Mouse (Mus musculus): Measurements from ENCODE around the gene Olfr557. TPM values are rescaled to one million over a fixed set of nuclear protein-coding genes. Genes with fewer than 3 reads are reported as not detected.

Gene Olfr557
- not detected in 2 replicates for polyA plus RNA-seq (2012; rRNA removed)

DNA sequence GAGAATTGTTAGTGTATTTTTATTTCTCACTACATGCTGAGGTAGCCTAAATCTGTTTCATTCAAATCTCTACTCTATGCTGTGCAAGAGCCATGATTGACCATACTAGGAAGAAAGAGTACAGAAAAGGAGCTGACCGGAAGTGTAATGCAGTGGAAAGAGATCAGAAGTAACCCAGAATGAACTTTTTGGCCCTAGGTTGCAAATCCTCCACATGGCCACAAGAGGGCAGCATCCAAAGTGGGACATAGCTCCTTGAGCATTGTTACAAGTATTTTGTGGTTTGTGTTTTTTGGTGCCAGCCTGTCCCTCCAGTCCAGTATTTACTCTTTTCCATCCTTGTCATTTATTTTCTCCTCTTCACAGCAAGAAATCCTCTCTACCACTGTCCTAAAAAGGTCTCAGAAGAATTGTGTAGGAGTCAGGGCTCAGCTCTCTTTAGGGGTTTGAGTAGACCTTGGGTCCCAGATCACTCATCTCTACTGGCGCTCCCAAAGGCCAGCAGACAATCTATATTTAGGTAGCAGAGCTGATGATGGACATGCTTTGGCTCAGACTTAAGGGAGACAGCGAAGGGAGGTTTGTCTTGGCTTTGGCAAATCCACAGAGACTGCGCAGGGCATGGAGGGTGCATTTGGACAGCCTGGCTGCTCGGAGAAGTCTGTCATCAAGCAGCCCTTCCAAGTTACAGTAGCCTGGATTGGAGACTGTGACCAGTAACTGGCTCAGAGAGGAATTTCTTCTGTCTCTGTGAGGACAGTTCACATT is at the start of gene Olfr557:
TSS of gene Olfr557 (plus strand) at position 553 of the 768 bp plus-strand sequence.
- peak; percentile 48 for DNase-seq (ENCODE audit: low read depth)
- TF ChIP-seq POLR2A (IDR thresholded peaks at IDR 0.05; ENCODE audit: borderline replicate concordance, extremely low read depth, insufficient read depth, insufficient read length, poor library complexity, severe bottlenecking) (no peak), CTCF (IDR thresholded peaks at IDR 0.05; ENCODE audit: borderline replicate concordance, extremely low read depth, insufficient read depth, insufficient read length) (peak; percentile 82; the same call in 1 of the 2 replicates)

DNA sequence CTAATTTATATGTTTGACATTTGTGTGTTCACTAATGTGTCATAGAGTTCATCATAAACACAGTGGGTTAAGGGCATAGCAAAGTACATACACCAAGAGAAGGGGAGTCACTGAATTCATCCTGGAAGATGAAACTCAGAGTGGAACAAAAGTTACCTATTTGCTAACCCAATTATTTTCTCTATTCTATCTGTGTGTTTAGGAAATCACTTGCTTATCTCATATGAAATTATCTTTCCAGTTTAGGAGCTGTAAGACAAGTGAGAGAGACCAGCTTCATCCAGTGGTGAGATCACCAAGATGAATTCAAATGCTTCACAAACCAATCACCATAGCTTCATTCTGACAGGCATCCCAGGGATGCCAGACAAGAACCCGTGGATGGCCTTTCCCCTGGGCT is 37.2 kb upstream of the Olfr557 start, which contains the start of gene Olfr555:
TSS of gene Olfr555 (plus strand) at position 301 of the 400 bp plus-strand sequence.
- no peak for TF ChIP-seq CTCF (IDR thresholded peaks at IDR 0.05; ENCODE audit: borderline replicate concordance, extremely low read depth, insufficient read depth, insufficient read length)
- no peak for TF ChIP-seq POLR2A (IDR thresholded peaks at IDR 0.05; ENCODE audit: borderline replicate concordance, extremely low read depth, insufficient read depth, insufficient read length, poor library complexity, severe bottlenecking)

GRCm38 (mm10) chr7:102664599-102664998 is 31.1 kb upstream of the Olfr557 start, which contains the start of gene Olfr556:
Gene Olfr556 (plus strand): TSS chr7:102664899.
- no peak for TF ChIP-seq CTCF (IDR thresholded peaks at IDR 0.05; ENCODE audit: borderline replicate concordance, extremely low read depth, insufficient read depth, insufficient read length)
- TF ChIP-seq POLR2A (IDR thresholded peaks at IDR 0.05; ENCODE audit: borderline replicate concordance, extremely low read depth, insufficient read depth, insufficient read length, poor library complexity, severe bottlenecking): no peak

More for the DNA sequence above, 37.2 kb upstream of the Olfr557 start, which contains the start of gene Olfr555:
- no peak for DNase-seq (ENCODE audit: low read depth)

GRCm38 (mm10) chr7:102665378-102665777 is 30.3 kb upstream of the Olfr557 start:
- peak; percentile 52 for DNase-seq (ENCODE audit: low read depth)
- TF ChIP-seq CTCF (IDR thresholded peaks at IDR 0.05; ENCODE audit: borderline replicate concordance, extremely low read depth, insufficient read depth, insufficient read length) (no peak), POLR2A (IDR thresholded peaks at IDR 0.05; ENCODE audit: borderline replicate concordance, extremely low read depth, insufficient read depth, insufficient read length, poor library complexity, severe bottlenecking) (no peak)

More at GRCm38 (mm10) chr7:102664599-102664998, 31.1 kb upstream of the Olfr557 start, which contains the start of gene Olfr556:
- no peak for DNase-seq (ENCODE audit: low read depth)

DNA sequence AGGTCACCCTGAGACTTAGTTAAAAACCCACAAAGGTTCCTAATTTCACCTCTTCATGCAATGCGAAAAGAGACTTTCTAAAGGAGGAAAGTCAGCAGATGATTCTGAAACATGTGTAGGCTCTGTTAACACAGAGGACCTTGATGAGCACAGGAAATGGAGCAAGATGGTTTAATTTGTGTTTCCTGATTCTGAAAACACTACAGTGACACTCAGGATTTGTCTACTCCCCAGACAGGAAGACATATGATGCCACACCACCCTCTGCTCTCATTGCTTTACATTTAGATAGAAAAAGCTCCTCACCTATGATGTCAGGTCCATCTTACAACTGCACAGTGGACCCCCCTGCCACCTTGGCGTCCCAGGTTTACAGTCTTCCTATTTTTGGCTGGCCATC is 19.5 kb upstream of the Olfr557 start:
- DNase-seq (ENCODE audit: low read depth): no peak
- no peak for TF ChIP-seq POLR2A (IDR thresholded peaks at IDR 0.05; ENCODE audit: borderline replicate concordance, extremely low read depth, insufficient read depth, insufficient read length, poor library complexity, severe bottlenecking)

- no peak for DNase-seq (ENCODE audit: low read depth)
- TF ChIP-seq CTCF (IDR thresholded peaks at IDR 0.05; ENCODE audit: borderline replicate concordance, extremely low read depth, insufficient read depth, insufficient read length) (no peak), POLR2A (IDR thresholded peaks at IDR 0.05; ENCODE audit: borderline replicate concordance, extremely low read depth, insufficient read depth, insufficient read length, poor library complexity, severe bottlenecking) (no peak)
Measured at GRCm38 (mm10) chr7:102681916-102682315, 13.8 kb upstream of the Olfr557 start.

GRCm38 (mm10) chr7:102686944-102687501 is 8.7 kb upstream of the Olfr557 start, which contains the start of gene Trim68:
Gene Trim68 (minus strand): TSS chr7:102687327.
- DNase-seq (ENCODE audit: low read depth): peak; percentile 95
- TF ChIP-seq CTCF (IDR thresholded peaks at IDR 0.05; ENCODE audit: borderline replicate concordance, extremely low read depth, insufficient read depth, insufficient read length): no peak
- TF ChIP-seq POLR2A (IDR thresholded peaks at IDR 0.05; ENCODE audit: borderline replicate concordance, extremely low read depth, insufficient read depth, insufficient read length, poor library complexity, severe bottlenecking): peak; percentile 36; the same call in 1 of the 2 replicates

GRCm38 (mm10) chr7:102698461-102698860 is 2.8 kb downstream of the Olfr557 start:
- no peak for DNase-seq (ENCODE audit: low read depth)
- no peak for TF ChIP-seq POLR2A (IDR thresholded peaks at IDR 0.05; ENCODE audit: borderline replicate concordance, extremely low read depth, insufficient read depth, insufficient read length, poor library complexity, severe bottlenecking)
- no peak for TF ChIP-seq CTCF (IDR thresholded peaks at IDR 0.05; ENCODE audit: borderline replicate concordance, extremely low read depth, insufficient read depth, insufficient read length)

DNA sequence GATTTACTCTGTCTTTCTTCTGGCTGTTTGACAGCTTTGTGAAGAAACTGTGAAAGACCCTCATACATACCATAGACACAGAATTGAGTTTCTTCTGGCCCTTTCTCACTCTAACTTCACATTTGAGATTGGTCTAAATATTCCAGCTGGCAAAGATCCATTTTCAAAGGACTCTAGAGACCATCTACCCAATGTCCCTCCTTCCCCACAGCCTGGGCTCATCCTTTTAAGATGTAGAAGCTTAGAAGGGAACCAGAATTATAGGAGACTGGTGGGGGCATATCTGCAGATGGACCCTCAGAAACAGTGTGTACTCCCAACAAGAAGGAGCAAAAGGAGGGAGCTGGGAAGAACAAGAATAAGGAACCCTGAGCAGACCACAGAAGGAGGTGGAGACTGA is 6.2 kb downstream of the Olfr557 start, which contains the start of gene Olfr558:
TSS of gene Olfr558 (plus strand) at position 301 of the 400 bp plus-strand sequence.
- TF ChIP-seq CTCF (IDR thresholded peaks at IDR 0.05; ENCODE audit: borderline replicate concordance, extremely low read depth, insufficient read depth, insufficient read length) (no peak), POLR2A (IDR thresholded peaks at IDR 0.05; ENCODE audit: borderline replicate concordance, extremely low read depth, insufficient read depth, insufficient read length, poor library complexity, severe bottlenecking) (no peak)

GRCm38 (mm10) chr7:102718970-102719369 is 23.3 kb downstream of the Olfr557 start, which contains the start of gene Olfr33:
Gene Olfr33 (minus strand): TSS chr7:102719070.
- DNase-seq (ENCODE audit: low read depth): no peak
- TF ChIP-seq CTCF (IDR thresholded peaks at IDR 0.05; ENCODE audit: borderline replicate concordance, extremely low read depth, insufficient read depth, insufficient read length) (no peak), POLR2A (IDR thresholded peaks at IDR 0.05; ENCODE audit: borderline replicate concordance, extremely low read depth, insufficient read depth, insufficient read length, poor library complexity, severe bottlenecking) (no peak)

More for the DNA sequence above, 6.2 kb downstream of the Olfr557 start, which contains the start of gene Olfr558:
- no peak for DNase-seq (ENCODE audit: low read depth)

DNA sequence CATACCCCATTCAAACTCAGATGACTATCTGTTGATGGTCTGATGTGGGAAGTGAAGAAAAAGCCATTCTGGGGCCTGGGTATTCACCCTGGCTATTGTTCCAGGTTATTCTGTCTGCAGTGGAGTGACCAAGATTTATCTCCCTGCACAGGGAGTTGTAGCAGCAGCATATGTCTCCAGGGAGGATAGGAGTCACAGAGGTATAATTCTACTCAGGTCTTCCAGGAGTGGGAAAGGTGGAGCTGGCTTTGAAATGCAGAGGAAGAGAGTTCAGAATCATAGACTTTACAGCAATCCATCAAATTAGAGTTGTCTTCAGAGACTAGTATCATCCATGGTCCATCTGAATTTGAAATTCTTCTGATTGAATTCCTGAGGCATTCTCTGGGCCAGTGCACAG is 31.7 kb downstream of the Olfr557 start, which contains the start of gene Olfr559:
TSS of gene Olfr559 (minus strand) at position 101 of the 400 bp plus-strand sequence.
- TF ChIP-seq POLR2A (IDR thresholded peaks at IDR 0.05; ENCODE audit: borderline replicate concordance, extremely low read depth, insufficient read depth, insufficient read length, poor library complexity, severe bottlenecking): no peak
- no peak for DNase-seq (ENCODE audit: low read depth)

Measured in brain, embryonic 14.5 days (tissue).